Mouse (Mus musculus) liver, adult 2 months (tissue): ENCODE measurements around the gene Clec12a. TPM values are rescaled to one million over a fixed set of nuclear protein-coding genes. Genes with fewer than 3 reads are reported as not detected.

Experiments used
- DNase-seq: peaks from one replicate; pipeline ENCODE4 v3.0.0-alpha.2; 2011; ENCODE audit warnings: low read depth, low spot score; ENCODE audit errors: extremely low read depth
- H3K27ac ChIP-seq: fragments of 200-500 bp; replicated peaks from 2 replicates; pipeline ENCODE4 v1.5.1; 2012; ENCODE audit warnings: low read depth, mild to moderate bottlenecking, control low read depth, inconsistent platforms, low read length; ENCODE audit not compliant: insufficient read depth
- H3K27me3 ChIP-seq: fragments of 200-500 bp; 2 replicates; pipeline ENCODE4 v1.6.1; 2012; ENCODE audit warnings: mild to moderate bottlenecking, moderate library complexity, low read length, inconsistent platforms; ENCODE audit not compliant: control insufficient read depth, insufficient read depth
- H3K36me3 ChIP-seq: fragments of 200-500 bp; 2 replicates; pipeline ENCODE4 v1.6.1; 2012; ENCODE audit warnings: low read length, inconsistent platforms; ENCODE audit not compliant: control insufficient read depth, insufficient read depth
- H3K4me1 ChIP-seq: fragments of 200-500 bp; 2 replicates; pipeline ENCODE4 v1.6.1; 2011; ENCODE audit warnings: low read length; ENCODE audit not compliant: control insufficient read depth, insufficient read depth
- H3K4me3 ChIP-seq: fragments of 200-500 bp; 2 replicates; pipeline ENCODE4 v1.5.1; 2011; ENCODE audit warnings: low read depth, mild to moderate bottlenecking, control low read depth, low read length, moderate library complexity; ENCODE audit not compliant: insufficient read depth
- H3K79me2 ChIP-seq: fragments of 200-500 bp; 2 replicates; pipeline ENCODE4 v1.6.1; 2012; ENCODE audit warnings: inconsistent platforms, mild to moderate bottlenecking, low read length, moderate library complexity; ENCODE audit not compliant: control insufficient read depth, insufficient read depth
- H3K9ac ChIP-seq: fragments of 200-500 bp; 2 replicates; pipeline ENCODE4 v1.6.1; 2012; ENCODE audit warnings: low read depth, mild to moderate bottlenecking, control low read depth, inconsistent platforms, low read length
- CTCF ChIP-seq: fragments of 200-500 bp; IDR thresholded peaks from 2 replicates; pipeline ENCODE4 v1.5.1; 2011; ENCODE audit warnings: low read depth, low read length, control low read depth
- POLR2A ChIP-seq: fragments of 200-500 bp; IDR thresholded peaks from 2 replicates; pipeline ENCODE4 v1.6.1; 2011; ENCODE audit warnings: low read length, control low read depth; ENCODE audit not compliant: insufficient read depth; ENCODE audit errors: extremely low read depth
- WGBS: fragments of 180-500 bp; shearing (Covaris S2); methylation state at CpG from one replicate; pipeline ENCODE4 v1.1.7; 2018; 5-methylcytosine and 5-hydroxymethylcytosine counted together
- polyA plus RNA-seq: library from polyadenylated mRNA; depleted of rRNA; stranded (reverse); fragments of >200 nt; gene quantifications from 2 replicates; pipeline ENCODE4 v1.2.3, GENCODE M21; 2012; rRNA removed
- total RNA-seq: library from RNA; depleted of rRNA; stranded (reverse); fragments of >200 nt; gene quantifications from 2 replicates; pipeline ENCODE4 v1.2.3, GENCODE M21; 2014; rRNA removed

The Clec12a gene
- total and polyA plus RNA-seq, 2 experiments: 1.2 to 6.5 TPM

- H3K27ac ChIP-seq: 0 out of 2 replicates have a peak within 1 kb of the TSS, but pooled peaks have one; percentile 29
- no peak within 1 kb of the TSS for H3K4me3 ChIP-seq
- 91% methylated on average over 2 of the region's 2 CpGs for WGBS
- DNase-seq: no peak
- no peak within 1 kb of the TSS for H3K9ac ChIP-seq
- no peaks in the 10 kb centered on the region for H3K27me3 ChIP-seq
- TF ChIP-seq POLR2A (no peak), CTCF (no peak)
- no peaks in the 10 kb centered on the region; the same call in 1 of the 2 replicates for H3K36me3 ChIP-seq
- no peaks in the 10 kb centered on the region; the same call in 1 of the 2 replicates for H3K4me1 ChIP-seq
- H3K79me2 ChIP-seq: no peaks in the 10 kb centered on the region
Observed at GRCm38 (mm10) chr6:129408562-129408961, 66.1 kb downstream of the Clec12a start, which contains the start of gene Clec9a. TSS of gene Clec9a (plus strand) at chr6:129408862.

- no peaks in the 10 kb centered on the region; the same call in 1 of the 2 replicates for H3K36me3 ChIP-seq
- H3K27ac ChIP-seq: no peak overlapping the region
- no peak overlapping the region for H3K9ac ChIP-seq
- DNase-seq: no peak
- H3K4me1 ChIP-seq: no peaks in the 10 kb centered on the region
- TF ChIP-seq CTCF (no peak), POLR2A (no peak)
- H3K27me3 ChIP-seq: no peaks in the 10 kb centered on the region
- no peaks in the 10 kb centered on the region for H3K79me2 ChIP-seq
- WGBS: 88% methylated on average over 1 of the region's 1 CpGs
- H3K4me3 ChIP-seq: no peak overlapping the region
Observed at GRCm38 (mm10) chr6:129414177-129414576, 71.7 kb downstream of the Clec12a start.

Other genes starting within 250 kb of the Clec12a start
- not detected in 2 replicates for gene Clec2e, start 241.8 kb upstream of the Clec12a start, total RNA-seq
- gene Clec2e, start 241.8 kb upstream of the Clec12a start, polyA plus RNA-seq: 0.06 TPM in 1 of 2 replicates, not detected in the other
- 521 and 532 TPM in 2 replicates for gene Clec2d, start 162.1 kb upstream of the Clec12a start, total RNA-seq
- gene Clec2d, start 162.1 kb upstream of the Clec12a start, polyA plus RNA-seq: 124 and 141 TPM in 2 replicates
- 0.74 and 1.1 TPM in 2 replicates for gene Cd69, start 67.3 kb upstream of the Clec12a start, total RNA-seq
- 0.15 TPM in 1 of 2 replicates, not detected in the other for gene Cd69, start 67.3 kb upstream of the Clec12a start, polyA plus RNA-seq
- gene 4922502D21Rik, start 10.9 kb upstream of the Clec12a start, total RNA-seq: not detected in 2 replicates
- gene 4922502D21Rik, start 10.9 kb upstream of the Clec12a start, polyA plus RNA-seq: not detected in 2 replicates
- not detected in 2 replicates for gene Clec12b, start 43.2 kb downstream of the Clec12a start, total RNA-seq
- not detected in 2 replicates for gene Clec12b, start 43.2 kb downstream of the Clec12a start, polyA plus RNA-seq
- 23.2 and 24.2 TPM in 2 replicates for gene Clec1b, start 54.6 kb downstream of the Clec12a start, total RNA-seq
- 1.7 and 3.7 TPM in 2 replicates for gene Clec1b, start 54.6 kb downstream of the Clec12a start, polyA plus RNA-seq
- gene Clec9a, start 66.2 kb downstream of the Clec12a start, total RNA-seq: 2.8 and 2.9 TPM in 2 replicates
- 0.44 and 0.86 TPM in 2 replicates for gene Clec9a, start 66.2 kb downstream of the Clec12a start, polyA plus RNA-seq
- 3.2 and 3.5 TPM in 2 replicates for gene Clec1a, start 109.3 kb downstream of the Clec12a start, total RNA-seq
- gene Clec1a, start 109.3 kb downstream of the Clec12a start, polyA plus RNA-seq: 0.20 and 0.34 TPM in 2 replicates
- 0.07 TPM in 1 of 2 replicates, not detected in the other for gene Olr1, start 164.5 kb downstream of the Clec12a start, total RNA-seq
- gene Olr1, start 164.5 kb downstream of the Clec12a start, polyA plus RNA-seq: not detected in 2 replicates
- not detected in 2 replicates for gene Tmem52b, start 169.9 kb downstream of the Clec12a start, total RNA-seq
- not detected in 2 replicates for gene Tmem52b, start 169.9 kb downstream of the Clec12a start, polyA plus RNA-seq
- gene Gabarapl1, start 190.5 kb downstream of the Clec12a start, total RNA-seq: 355 and 458 TPM in 2 replicates
- gene Gabarapl1, start 190.5 kb downstream of the Clec12a start, polyA plus RNA-seq: 318 and 321 TPM in 2 replicates
- gene Klre1, start 235.2 kb downstream of the Clec12a start, total RNA-seq: 0.20 and 0.28 TPM in 2 replicates
- gene Klre1, start 235.2 kb downstream of the Clec12a start, polyA plus RNA-seq: 0.07 and 0.10 TPM in 2 replicates
- gene Klrd1, start 249.1 kb downstream of the Clec12a start, total RNA-seq: 0.83 and 1.3 TPM in 2 replicates
- gene Klrd1, start 249.1 kb downstream of the Clec12a start, polyA plus RNA-seq: 0.13 and 0.14 TPM in 2 replicates